Mouse (Mus musculus) ES-Bruce4 (cell line): ENCODE measurements around the gene Galntl6.

Experiments used
- CTCF ChIP-seq: IDR thresholded peaks from one replicate; pipeline ENCODE4 v1.8.1; 2011; ENCODE audit warnings: low read depth, low read length
- EP300 ChIP-seq: IDR thresholded peaks from 2 replicates; pipeline ENCODE4 v1.6.1; 2011; ENCODE audit warnings: low read depth, low read length; ENCODE audit not compliant: insufficient read depth
- POLR2A ChIP-seq: IDR thresholded peaks from one replicate; pipeline ENCODE4 v1.8.1; 2011; ENCODE audit warnings: low read length; ENCODE audit not compliant: insufficient read depth

- no peak for TF ChIP-seq EP300
- no peak for TF ChIP-seq POLR2A
- TF ChIP-seq CTCF = no peak
Observed at GRCm38 (mm10) chr8:57807060-57807459, 1105.4 kb downstream of the Galntl6 start.
